Mouse (Mus musculus): ENCODE results near the gene Zfyve28.

Gene Zfyve28

DNA sequence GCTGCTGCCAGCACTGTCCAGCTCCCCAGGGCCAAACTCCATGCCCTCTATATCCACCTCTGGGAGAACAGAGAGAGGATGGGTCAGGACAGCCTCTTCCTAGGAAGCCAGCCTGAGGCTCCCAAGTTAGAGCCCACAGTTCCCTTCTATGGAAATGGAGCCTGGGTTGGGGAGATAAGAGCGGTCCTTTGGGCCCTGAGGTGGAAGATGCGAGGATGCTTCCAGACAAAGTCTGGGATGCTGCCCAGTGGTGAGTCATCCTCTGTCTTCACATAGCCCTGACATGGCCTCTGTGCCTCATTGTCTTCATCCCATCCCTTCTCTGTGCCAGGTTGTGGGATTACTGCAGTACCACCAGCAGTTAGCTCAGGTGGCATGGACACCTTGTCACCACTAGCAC, 111.2 kb downstream of the Zfyve28 start:
- peak; percentile 1 for DNase-seq (ENCODE audit: low spot score)

DNA sequence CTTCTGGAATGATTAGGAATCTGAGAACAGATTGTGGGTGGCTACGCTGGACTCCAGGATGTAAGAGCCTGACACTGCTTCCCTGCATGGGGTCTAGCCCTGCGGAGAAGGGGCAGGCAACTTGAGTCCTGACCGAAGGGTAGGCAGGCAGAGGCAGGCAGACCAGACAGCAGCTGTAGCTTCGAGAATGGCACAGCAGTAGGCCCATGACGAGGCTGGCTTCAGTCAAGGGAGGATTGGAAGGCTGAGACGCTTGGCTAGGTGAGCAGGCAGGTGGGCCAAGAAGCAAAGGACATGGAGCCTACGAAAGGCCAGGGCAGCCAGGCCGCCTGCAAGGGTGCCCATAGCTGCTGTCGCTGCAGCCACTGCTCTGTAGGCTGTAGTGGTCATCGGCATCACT, 111.6 kb downstream of the Zfyve28 start:
- DNase-seq (ENCODE audit: low spot score): peak; percentile 0

GRCm38 (mm10) chr5:34175403-34175694, 112.9 kb downstream of the Zfyve28 start:
- no peak for DNase-seq (ENCODE audit: low spot score)

DNA sequence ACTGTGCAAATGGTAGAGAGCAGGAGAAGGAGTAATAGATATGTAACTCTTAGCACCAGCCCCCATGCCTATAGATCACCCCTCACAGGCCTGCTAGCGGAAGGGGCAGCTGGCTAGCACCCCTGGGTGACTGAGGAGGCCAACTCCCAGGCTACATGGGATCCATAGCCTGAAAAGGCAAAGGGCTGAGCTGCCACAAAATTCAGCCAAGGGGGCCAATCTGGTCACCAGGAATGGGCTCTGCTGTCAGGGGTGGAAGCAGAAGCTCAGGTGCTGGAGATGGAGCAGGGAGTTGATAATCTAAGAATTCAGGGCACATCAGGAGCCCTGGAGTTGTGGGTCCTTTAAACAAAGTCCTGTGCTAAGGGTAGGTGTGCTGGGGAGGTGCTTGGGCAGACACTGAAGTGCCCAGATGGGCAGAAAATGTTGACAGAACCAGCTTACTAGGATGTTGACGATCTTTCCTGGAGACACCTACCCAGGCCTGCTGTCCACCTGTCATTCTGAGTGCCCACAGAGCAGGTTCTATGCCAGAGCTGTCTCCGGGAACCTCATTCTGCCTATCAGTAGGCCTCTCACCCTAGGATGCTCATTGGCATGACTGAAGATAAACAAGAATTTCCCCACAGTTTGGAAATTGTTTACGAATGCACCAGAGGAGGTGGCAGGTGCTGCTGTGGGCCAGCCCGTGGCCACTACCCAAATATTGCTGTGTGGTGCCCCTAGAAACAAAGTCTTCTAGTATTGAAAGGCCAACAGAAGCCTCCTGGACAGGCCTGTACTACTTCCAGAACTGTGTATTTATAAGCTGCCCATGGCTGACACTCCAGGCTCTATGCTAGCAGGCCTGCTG, 113.5 kb downstream of the Zfyve28 start:
- no peak for DNase-seq (ENCODE audit: low spot score)

DNA sequence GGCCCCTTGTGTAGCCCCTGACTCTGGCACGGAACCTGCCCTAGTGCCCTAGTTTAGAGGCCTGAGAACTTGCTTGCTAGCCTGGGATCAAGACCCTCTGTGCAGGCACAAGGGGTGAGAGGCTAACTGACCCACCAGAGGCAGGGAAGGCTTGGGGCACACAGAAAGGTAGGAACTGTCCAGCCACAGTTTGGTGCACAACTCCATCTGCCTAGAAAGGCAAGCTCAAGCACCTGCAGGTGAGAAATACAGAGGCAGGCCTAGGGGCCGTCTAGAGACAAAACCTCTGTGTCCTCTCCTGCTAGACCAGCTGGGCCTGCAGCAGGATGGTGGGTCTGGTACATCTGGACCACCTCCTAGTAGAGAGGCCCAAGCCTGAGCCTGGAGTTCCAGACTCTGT, 114.2 kb downstream of the Zfyve28 start:
- DNase-seq (ENCODE audit: low spot score): no peak

GRCm38 (mm10) chr5:34170726-34171125, 117.5 kb downstream of the Zfyve28 start:
- no peak for DNase-seq (ENCODE audit: low spot score)

- no peak for DNase-seq (ENCODE audit: low spot score)
These were observed 118.3 kb downstream of the Zfyve28 start for GRCm38 (mm10) chr5:34169954-34170353.

DNA sequence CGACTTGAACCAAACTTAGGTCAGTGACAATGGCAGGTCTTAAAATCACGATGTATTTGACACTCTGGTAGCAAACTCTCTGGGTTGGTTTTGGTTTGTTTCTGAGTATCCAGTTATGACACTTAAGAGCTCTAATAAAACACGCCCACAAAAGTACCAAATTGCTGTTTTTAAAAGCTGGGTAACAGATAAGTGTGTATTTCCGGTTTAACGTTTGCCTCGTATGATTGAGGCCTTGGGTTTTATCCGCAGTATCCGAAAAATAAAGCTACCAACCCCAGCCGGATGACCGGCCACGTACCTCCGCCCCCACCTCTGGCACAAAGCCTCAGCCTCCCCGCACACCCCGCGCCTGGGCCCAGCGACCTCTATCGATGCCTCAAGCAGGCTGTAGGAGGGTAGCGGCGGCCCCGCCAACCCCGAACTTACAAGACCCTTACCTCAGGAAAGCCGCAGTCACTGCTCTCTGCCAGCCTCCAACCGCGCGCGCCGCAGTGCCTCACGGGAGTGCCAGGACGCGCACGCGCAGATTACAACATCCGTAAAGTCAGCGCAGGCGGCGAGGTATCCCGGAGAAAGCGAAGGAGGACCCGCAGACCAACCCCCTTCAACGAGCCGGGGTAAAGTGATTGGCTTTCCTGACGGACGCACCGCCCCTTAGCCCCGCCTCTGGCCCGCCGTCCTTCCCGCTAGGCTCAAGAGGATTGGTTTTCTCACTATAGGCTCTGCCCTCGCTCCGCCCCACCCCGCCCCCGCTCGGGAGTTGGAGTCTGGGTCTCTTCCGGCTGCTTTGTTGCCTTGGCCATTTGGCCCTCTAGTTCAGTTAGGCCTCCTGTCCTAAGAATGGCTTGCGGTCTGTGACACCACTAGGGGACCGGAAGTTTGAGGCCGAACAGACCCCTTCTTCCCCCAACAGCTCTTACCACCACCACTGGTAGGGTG, 119.0 kb downstream of the Zfyve28 start, which contains the start of the genes Poln and Haus3:
TSS of gene Poln (minus strand) at position 499 of the 942 bp plus-strand sequence.
TSS of gene Haus3 (minus strand) at position 578 of the 942 bp plus-strand sequence.
- DNase-seq (ENCODE audit: low spot score): peak; percentile 98

- no peak for DNase-seq (ENCODE audit: low spot score)
These were observed 120.4 kb downstream of the Zfyve28 start for GRCm38 (mm10) chr5:34167857-34168256.

GRCm38 (mm10) chr5:34165793-34166192, 122.5 kb downstream of the Zfyve28 start:
- no peak for DNase-seq (ENCODE audit: low spot score)

- DNase-seq (ENCODE audit: low spot score): no peak
These were observed 139.8 kb downstream of the Zfyve28 start for GRCm38 (mm10) chr5:34148476-34148875.

- no peak for DNase-seq (ENCODE audit: low spot score)
These were observed 140.7 kb downstream of the Zfyve28 start for GRCm38 (mm10) chr5:34147554-34147953.
